Mouse (Mus musculus): ENCODE measurements around the gene Cdc42bpb. TPM values are rescaled to one million over a fixed set of nuclear protein-coding genes. Genes with fewer than 3 reads are reported as not detected.

Cdc42bpb gene
- polyA plus RNA-seq, 1 experiment from 2014 or later: 18.7 TPM

GRCm38 (mm10) chr12:111332443-111332842, 45.1 kb downstream of the Cdc42bpb start:
- ATAC-seq (ENCODE audit: low FRiP score, low TSS enrichment) (no peak), DNase-seq (ENCODE audit: low spot score) (no peak)
- no peak overlapping the region for H3K4me2 ChIP-seq (replicated peaks; ENCODE audit: low read depth)
- H3K9me3 ChIP-seq (ENCODE audit: control insufficient read depth, low read length): no peaks in the 10 kb centered on the region
- H3K27ac ChIP-seq (replicated peaks): no peak overlapping the region
- no peaks in the 10 kb centered on the region for H3K27me3 ChIP-seq (ENCODE audit: control insufficient read depth, insufficient read depth, low read length)
- 89% methylated on average over 11 of the region's 11 CpGs for whole genome bisulfite sequencing
- peaks cover 23% of the 10 kb centered on the region for H3K36me3 ChIP-seq (ENCODE audit: control insufficient read depth, insufficient read depth, low read length)
- H3K4me1 ChIP-seq (replicated peaks; ENCODE audit: control insufficient read depth, insufficient read depth): no peaks in the 10 kb centered on the region
- no peak overlapping the region for H3K9ac ChIP-seq (ENCODE audit: low read length)
- no peak overlapping the region for H3K4me3 ChIP-seq (ENCODE audit: low read depth, low read length)
- TF ChIP-seq EP300 (optimal IDR thresholded peaks at IDR 0.05) (no peak), CTCF (IDR thresholded peaks at IDR 0.05; ENCODE audit: low read depth) (no peak)

- Histone ChIP-seq H3K27ac (replicated peaks) (no peak overlapping the region), H3K36me3 (ENCODE audit: control insufficient read depth, insufficient read depth, low read length) (peaks cover 25% of the 10 kb centered on the region), H3K9me3 (ENCODE audit: control insufficient read depth, low read length) (no peaks in the 10 kb centered on the region), H3K9ac (ENCODE audit: low read length) (no peak overlapping the region), H3K27me3 (ENCODE audit: control insufficient read depth, insufficient read depth, low read length) (no peaks in the 10 kb centered on the region), H3K4me2 (replicated peaks; ENCODE audit: low read depth) (no peak overlapping the region), H3K4me1 (replicated peaks; ENCODE audit: control insufficient read depth, insufficient read depth) (no peaks in the 10 kb centered on the region), H3K4me3 (ENCODE audit: low read depth, low read length) (no peak overlapping the region)
- no peak for ATAC-seq (ENCODE audit: low FRiP score, low TSS enrichment)
- TF ChIP-seq EP300 (optimal IDR thresholded peaks at IDR 0.05) (no peak), CTCF (IDR thresholded peaks at IDR 0.05; ENCODE audit: low read depth) (no peak)
- 92% methylated on average over 9 of the region's 9 CpGs for WGBS
- no peak for DNase-seq (ENCODE audit: low spot score)
Observed at GRCm38 (mm10) chr12:111331573-111331972, 45.9 kb downstream of the Cdc42bpb start.

DNA sequence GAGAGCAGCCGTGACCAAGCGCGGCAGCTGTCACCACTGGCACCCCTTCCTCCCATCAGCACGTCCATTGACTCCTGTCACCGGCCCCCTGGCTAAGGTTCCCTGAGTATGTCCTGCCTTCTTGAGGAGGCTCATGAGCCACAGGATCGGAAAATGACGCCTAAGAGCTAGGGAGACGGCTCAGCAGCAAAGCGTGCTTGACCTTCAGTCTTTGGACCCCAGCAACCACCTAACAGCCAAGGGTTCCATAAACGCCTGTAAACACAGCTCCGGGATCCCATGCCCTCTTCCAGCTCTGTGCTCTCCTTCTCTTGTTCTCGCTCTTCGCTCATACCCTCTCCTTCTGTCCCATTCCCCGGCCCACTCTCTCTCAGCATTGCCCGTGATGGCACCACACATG, 48.2 kb downstream of the Cdc42bpb start:
- WGBS: 92% methylated on average over 15 of the region's 15 CpGs
- no peak for ATAC-seq (ENCODE audit: low FRiP score, low TSS enrichment)

GRCm38 (mm10) chr12:111328360-111328759, 49.2 kb downstream of the Cdc42bpb start:
- H3K27me3 ChIP-seq (ENCODE audit: control insufficient read depth, insufficient read depth, low read length): no peaks in the 10 kb centered on the region
- no peaks in the 10 kb centered on the region for H3K9me3 ChIP-seq (ENCODE audit: control insufficient read depth, low read length)
- 78% methylated on average over 6 of the region's 6 CpGs for WGBS
- peaks cover 33% of the 10 kb centered on the region for H3K36me3 ChIP-seq (ENCODE audit: control insufficient read depth, insufficient read depth, low read length)
- no peaks in the 10 kb centered on the region for H3K4me1 ChIP-seq (replicated peaks; ENCODE audit: control insufficient read depth, insufficient read depth)
- H3K4me3 ChIP-seq (ENCODE audit: low read depth, low read length): no peak overlapping the region
- H3K9ac ChIP-seq (ENCODE audit: low read length): no peak overlapping the region
- DNase-seq (ENCODE audit: low spot score): peak; percentile 26
- TF ChIP-seq EP300 (optimal IDR thresholded peaks at IDR 0.05) (no peak), CTCF (IDR thresholded peaks at IDR 0.05; ENCODE audit: low read depth) (peak; percentile 55)
- H3K27ac ChIP-seq (replicated peaks): no peak overlapping the region
- no peak overlapping the region for H3K4me2 ChIP-seq (replicated peaks; ENCODE audit: low read depth)
- ATAC-seq (ENCODE audit: low FRiP score, low TSS enrichment): peak; percentile 49

More for the DNA sequence above, 48.2 kb downstream of the Cdc42bpb start:
- no peak overlapping the region for H3K4me2 ChIP-seq (replicated peaks; ENCODE audit: low read depth)
- no peak overlapping the region for H3K27ac ChIP-seq (replicated peaks)
- DNase-seq (ENCODE audit: low spot score): no peak
- TF ChIP-seq CTCF (IDR thresholded peaks at IDR 0.05; ENCODE audit: low read depth): no peak
- no peak for TF ChIP-seq EP300 (optimal IDR thresholded peaks at IDR 0.05)
- no peaks in the 10 kb centered on the region for H3K27me3 ChIP-seq (ENCODE audit: control insufficient read depth, insufficient read depth, low read length)
- peaks cover 27% of the 10 kb centered on the region for H3K36me3 ChIP-seq (ENCODE audit: control insufficient read depth, insufficient read depth, low read length)
- no peaks in the 10 kb centered on the region for H3K9me3 ChIP-seq (ENCODE audit: control insufficient read depth, low read length)
- H3K9ac ChIP-seq (ENCODE audit: low read length): no peak overlapping the region
- H3K4me1 ChIP-seq (replicated peaks; ENCODE audit: control insufficient read depth, insufficient read depth): no peaks in the 10 kb centered on the region
- no peak overlapping the region for H3K4me3 ChIP-seq (ENCODE audit: low read depth, low read length)

GRCm38 (mm10) chr12:111325744-111326424, 51.6 kb downstream of the Cdc42bpb start:
- no peak overlapping the region for H3K4me3 ChIP-seq (ENCODE audit: low read depth, low read length)
- TF ChIP-seq EP300 (optimal IDR thresholded peaks at IDR 0.05) (no peak), CTCF (IDR thresholded peaks at IDR 0.05; ENCODE audit: low read depth) (no peak)
- peaks cover 45% of the 10 kb centered on the region for H3K36me3 ChIP-seq (ENCODE audit: control insufficient read depth, insufficient read depth, low read length)
- no peaks in the 10 kb centered on the region for H3K27me3 ChIP-seq (ENCODE audit: control insufficient read depth, insufficient read depth, low read length)
- no peak overlapping the region for H3K9ac ChIP-seq (ENCODE audit: low read length)
- no peak overlapping the region for H3K4me2 ChIP-seq (replicated peaks; ENCODE audit: low read depth)
- no peaks in the 10 kb centered on the region for H3K9me3 ChIP-seq (ENCODE audit: control insufficient read depth, low read length)
- whole genome bisulfite sequencing: 91% methylated on average over 18 of the region's 18 CpGs
- ATAC-seq (ENCODE audit: low FRiP score, low TSS enrichment) (no peak), DNase-seq (ENCODE audit: low spot score) (no peak)
- H3K27ac ChIP-seq (replicated peaks): no peak overlapping the region
- no peaks in the 10 kb centered on the region for H3K4me1 ChIP-seq (replicated peaks; ENCODE audit: control insufficient read depth, insufficient read depth)

DNA sequence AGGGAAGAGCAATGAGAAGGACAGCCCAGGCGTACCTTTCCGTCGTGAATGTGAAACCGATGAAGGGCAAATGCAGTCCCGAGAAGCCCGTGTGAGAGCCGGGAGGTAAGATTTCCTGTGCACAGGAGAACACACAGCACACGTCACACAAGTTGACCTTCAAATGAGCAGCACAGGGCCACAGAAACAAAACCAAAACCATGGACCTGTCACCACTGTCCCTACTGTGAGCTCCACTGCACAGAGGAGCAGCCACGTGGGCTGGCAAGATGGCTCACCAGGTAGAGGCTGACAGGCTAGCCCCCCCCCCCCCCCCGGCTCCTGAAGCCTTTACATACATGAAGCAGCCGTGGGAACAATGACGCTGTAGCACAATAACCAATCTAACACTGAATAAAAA, 52.6 kb downstream of the Cdc42bpb start:
- DNase-seq (ENCODE audit: low spot score) (no peak), ATAC-seq (ENCODE audit: low FRiP score, low TSS enrichment) (no peak)
- Histone ChIP-seq H3K4me2 (replicated peaks; ENCODE audit: low read depth) (no peak overlapping the region), H3K4me1 (replicated peaks; ENCODE audit: control insufficient read depth, insufficient read depth) (no peaks in the 10 kb centered on the region), H3K9ac (ENCODE audit: low read length) (no peak overlapping the region), H3K4me3 (ENCODE audit: low read depth, low read length) (no peak overlapping the region), H3K27me3 (ENCODE audit: control insufficient read depth, insufficient read depth, low read length) (no peaks in the 10 kb centered on the region), H3K27ac (replicated peaks) (no peak overlapping the region), H3K36me3 (ENCODE audit: control insufficient read depth, insufficient read depth, low read length) (peaks cover 51% of the 10 kb centered on the region), H3K9me3 (ENCODE audit: control insufficient read depth, low read length) (no peaks in the 10 kb centered on the region)
- TF ChIP-seq CTCF (IDR thresholded peaks at IDR 0.05; ENCODE audit: low read depth) (no peak), EP300 (optimal IDR thresholded peaks at IDR 0.05) (no peak)
- 94% methylated on average over 12 of the region's 12 CpGs for WGBS

Measured in stomach, postnatal 0 days (tissue).